Mouse (Mus musculus): ENCODE data around the gene Gab1.

Gab1 gene

DNA sequence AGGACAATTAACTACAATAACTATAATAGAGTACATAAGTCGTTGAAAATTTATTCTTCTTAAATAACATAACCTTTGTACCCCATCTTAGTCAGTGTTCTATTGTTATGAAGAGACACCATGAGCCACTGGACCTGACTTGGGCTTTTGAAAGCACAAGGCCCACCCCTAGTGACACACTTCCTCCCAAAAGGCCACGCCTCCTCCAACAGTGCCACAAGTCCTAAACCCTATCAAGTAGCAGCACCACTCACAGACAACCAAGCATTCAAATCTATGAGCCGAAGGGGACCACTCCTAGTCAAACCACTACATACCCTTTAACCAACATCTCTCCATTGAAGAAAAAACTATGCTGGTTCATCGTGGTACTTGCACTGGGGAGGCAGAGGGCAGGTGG lies 131.2 kb downstream of the Gab1 start:
- DNase-seq (ENCODE audit: low read depth, low spot score) = no peak

DNA sequence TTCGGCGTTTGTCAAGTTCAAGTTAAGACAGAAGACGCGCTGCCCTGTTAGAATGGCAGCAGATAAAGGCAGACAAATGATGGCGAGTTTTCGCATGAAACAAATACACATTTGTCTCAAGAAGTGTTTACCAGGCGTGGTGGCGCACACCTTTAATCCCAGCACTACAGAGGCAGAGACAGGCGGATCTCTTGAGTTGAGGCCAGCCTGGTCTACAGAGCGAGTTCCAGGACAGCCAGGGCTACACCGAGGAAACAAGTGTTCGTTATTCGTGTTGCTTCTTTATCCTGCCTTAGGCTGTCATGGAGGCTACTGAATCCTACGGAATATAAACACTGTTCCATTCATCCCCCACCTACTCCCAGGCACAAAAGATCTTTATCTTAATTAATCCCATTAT lies 140.4 kb downstream of the Gab1 start:
- no peak for DNase-seq (ENCODE audit: low read depth, low spot score)

DNA sequence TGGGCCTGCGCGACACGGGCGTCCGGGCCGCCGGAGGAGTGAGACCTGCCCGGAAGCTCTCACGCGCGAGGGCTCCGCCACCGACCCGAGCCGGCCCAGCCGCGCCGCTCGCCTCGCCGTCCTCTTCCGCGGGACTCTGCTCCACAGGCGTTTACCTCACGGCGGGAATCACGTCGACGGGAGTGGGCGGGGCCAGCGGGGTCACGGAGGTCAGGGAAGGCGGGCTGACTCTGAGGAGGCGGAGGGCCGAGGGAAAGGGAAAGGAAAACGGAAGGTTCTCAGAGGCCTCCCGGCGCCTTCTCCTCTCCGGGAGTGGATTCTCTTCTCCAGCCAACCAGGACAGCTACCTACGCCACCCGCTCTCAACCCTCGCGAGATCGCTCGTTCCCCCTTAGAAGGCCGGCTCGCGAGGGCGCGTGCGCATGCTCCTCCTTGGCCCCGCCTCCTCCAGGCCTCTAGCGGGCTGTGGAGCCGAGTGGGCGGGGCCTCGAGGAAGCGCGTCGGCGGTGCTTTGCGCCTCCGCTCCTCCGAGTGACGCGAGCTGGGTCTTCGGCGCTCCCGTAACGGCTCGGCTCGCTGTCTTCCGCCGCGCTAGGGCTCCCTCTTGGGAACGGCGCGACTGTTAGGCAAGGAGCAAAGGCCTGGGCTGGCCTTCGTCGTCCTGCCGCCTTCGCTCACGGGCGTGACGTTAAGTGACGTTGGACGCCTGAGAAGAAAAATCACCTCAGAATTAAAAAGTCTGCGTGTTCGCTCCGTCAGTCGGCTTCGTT lies 141.0 kb downstream of the Gab1 start, which contains the start of gene Smarca5:
Gene Smarca5 (minus strand): TSS at position 343 of the 770 bp plus-strand sequence.
- DNase-seq (ENCODE audit: low read depth, low spot score) = peak; percentile 81

DNA sequence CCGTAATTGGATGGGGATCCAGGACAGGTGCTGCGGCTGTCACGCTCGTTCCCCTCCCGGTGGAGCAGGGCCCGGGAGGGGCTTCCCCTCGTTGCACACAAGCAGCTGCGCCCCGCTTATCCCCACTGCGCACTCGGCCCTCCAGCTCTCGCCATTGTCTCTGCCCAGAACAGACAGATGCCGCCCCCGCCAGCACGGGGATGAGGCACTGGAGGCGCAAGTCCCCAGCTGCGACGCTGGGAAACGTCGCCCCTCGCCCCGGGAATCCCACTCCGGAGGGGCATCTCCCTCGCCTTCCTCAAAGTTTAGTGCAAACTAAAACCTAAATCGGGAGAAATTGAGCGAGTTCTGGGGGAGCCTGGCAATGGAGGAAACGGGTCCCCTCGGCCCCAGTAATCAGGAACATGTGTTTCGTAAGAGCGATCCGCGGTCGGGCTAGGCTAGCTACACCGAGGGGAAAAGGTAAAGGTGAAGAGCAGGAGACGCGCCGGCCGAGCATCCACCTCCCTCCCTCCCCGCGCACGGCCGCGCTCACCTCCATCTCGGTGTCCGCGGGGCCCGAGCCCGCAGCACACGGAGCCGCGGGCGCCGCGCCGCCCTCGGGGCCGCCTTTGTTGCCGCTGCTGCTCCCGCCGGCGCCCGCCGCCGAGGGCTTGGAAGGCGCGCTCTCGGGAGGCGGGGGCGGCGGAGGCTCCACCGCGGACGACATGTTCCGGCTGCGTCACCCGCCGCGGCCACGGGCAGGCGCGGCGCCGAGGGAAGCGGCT lies 141.7 kb downstream of the Gab1 start:
- DNase-seq (ENCODE audit: low read depth, low spot score) = peak; percentile 38

DNA sequence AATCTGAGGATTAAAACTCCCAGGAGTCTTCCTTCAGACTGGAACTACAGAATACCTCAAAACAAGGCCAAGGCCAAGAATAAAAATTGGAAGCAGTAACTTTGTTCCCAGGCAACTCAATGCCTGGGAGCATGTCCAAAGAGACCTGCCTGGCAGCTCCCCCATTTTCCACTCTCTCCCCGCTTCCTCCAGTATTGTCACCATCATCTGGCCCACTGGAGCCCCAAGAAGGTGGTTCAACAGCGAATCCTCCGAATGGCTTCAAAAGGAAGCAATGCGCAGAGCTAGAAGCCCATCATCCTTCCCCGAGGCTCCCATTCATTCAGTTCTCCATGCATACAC lies 142.3 kb downstream of the Gab1 start:
- no peak for DNase-seq (ENCODE audit: low read depth, low spot score)

DNA sequence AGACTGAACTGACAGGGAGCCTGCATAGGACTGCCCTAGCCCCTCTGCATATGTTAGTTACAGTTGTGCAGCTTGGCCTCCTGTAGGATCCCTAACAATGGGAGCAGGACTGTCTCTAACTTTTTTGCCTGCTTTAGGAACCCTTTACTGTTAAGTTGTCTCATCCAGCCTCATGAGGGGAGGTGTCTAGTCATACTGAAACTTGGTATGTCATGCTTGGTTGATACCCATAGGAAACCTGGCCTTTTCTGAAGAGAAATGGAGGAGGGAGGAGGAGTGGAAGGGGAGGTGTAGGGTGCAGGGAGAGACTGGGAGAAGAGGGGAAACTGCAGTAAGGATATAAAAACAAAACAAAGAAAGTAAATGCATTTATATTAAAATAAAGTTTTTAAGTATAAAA lies 148.0 kb downstream of the Gab1 start:
- no peak for DNase-seq (ENCODE audit: low read depth, low spot score)

DNA sequence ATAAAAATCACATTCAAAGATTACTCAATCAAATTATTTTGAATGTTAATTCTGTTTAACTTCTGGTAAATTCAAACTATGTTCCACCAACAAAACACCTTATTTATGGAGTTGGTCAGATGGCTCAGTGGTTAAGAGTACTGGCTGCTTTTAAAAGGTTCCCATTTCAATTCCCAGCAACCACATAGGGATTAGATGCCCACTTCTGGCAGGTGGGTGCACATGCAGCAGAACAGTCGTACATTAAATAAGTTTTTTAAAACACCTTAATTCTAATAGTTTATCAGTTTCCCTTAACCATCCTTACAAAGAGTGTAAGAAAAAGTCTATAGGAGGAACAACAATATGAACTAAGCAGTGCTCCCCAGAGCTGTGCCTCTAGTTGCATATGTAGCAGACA lies 165.9 kb downstream of the Gab1 start:
- no peak for DNase-seq (ENCODE audit: low read depth, low spot score)
